Mouse (Mus musculus) CD4-positive, CD25-positive, alpha-beta regulatory T cell, adult 2 months (primary cell): ENCODE data around the gene Smco4.
"Not testable (repeated sequence)": the region's sequence is repeated elsewhere in the genome, so short reads cannot be mapped to it uniquely, and the experiment has no call there.

Source experiments
- DNase-seq: peaks from one replicate; pipeline ENCODE4 v3.0.0-alpha.2; 2012; ENCODE audit warnings: low read depth, low spot score

The Smco4 gene

DNA sequence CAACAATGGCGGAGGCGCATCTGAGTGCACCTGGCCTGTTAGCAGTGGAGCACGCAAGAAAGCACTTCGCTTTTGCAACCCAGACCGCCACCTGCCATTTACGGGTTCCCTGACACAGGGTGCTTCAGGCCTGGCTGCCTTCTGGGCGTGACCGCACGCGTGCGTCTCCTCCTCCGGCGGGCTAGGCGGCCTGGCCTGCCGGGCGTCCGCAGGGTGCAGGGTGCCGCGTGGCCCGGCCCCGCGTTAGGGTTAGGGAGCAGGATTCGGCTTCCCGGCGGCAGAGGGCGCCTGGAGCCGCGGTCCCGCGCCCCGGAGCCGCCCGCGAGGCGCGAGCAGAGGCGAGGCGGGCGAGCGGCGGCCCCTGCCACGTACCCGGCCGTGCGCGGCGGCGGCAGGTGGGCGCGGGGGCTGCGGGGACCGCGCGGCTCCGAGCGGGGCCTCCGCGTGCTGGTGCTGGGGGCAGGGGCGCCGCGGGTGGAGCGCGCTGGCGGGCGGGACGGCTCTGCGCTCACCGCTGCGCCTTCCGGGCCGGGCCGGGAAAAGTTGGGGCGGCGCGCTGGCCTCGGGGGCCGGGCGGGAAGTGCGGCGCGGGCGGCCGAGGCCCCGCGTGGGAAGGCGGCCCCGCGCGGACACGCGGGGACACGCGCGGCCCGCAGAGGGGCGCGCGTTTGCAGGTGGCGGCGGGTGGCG, at the start of gene Smco4:
Smco4 (plus strand) TSS at position 198 of the 690 bp plus-strand sequence.
- DNase-seq: peak; percentile 85

DNA sequence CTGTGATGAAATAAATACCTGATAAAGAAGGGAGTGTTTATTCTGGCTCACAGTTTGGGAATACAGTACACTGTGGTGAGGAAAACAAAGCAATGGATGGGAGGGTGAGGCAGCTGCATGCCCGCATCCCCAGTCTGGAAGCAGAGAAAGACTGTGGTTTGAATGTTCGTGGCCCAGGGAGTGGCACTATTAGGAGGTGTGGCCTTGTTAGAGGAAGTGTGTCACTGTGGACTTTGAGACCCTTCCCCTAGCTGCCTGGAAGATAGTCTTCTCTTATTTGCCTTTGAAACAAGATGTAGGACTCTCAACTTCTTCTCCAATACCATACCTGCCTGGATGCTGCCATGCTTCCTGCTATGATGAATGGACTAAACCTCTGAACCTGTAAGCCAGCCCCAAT, 45.8 kb upstream of the Smco4 start:
- DNase-seq: no peak

DNA sequence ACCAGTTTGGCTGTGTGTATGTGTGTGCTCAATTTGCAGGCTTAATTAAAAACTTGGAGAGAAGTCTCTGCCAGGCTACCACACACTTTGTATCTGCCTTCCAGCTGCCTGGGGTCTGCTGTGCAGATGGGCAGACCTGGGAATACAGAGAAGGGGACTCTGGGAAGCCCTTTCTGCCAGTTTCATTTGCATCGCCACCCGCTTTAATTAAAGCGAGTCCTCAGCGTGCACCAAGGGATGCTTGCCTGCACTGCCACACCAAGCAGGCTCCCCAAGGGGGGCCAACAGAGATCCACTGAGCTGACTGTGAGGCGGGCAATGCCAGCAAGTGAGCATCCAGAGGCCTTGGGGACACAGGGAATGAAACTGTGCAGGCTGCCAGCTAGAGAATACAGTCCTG, 42.3 kb upstream of the Smco4 start:
- DNase-seq: no peak

DNA sequence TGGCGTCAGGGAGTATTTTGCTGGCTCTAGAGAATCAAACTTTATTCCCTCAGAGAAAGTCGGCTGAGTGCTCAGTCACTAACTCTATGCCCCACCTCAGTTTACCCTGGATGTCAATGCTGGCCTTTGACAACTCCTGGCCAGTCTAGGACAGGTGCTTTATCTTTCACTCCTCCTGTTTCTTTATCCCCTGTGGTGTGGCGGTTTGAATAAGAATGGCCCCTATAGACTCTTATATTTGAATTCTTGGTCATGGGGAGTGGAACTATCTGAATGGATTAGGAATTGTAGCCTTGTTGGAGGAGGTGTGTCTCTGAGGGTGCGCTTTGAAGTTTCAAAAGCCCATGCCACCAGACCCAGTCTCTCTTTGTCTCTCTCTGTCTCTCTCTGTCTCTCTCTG, 21.0 kb upstream of the Smco4 start:
- DNase-seq: no peak

DNA sequence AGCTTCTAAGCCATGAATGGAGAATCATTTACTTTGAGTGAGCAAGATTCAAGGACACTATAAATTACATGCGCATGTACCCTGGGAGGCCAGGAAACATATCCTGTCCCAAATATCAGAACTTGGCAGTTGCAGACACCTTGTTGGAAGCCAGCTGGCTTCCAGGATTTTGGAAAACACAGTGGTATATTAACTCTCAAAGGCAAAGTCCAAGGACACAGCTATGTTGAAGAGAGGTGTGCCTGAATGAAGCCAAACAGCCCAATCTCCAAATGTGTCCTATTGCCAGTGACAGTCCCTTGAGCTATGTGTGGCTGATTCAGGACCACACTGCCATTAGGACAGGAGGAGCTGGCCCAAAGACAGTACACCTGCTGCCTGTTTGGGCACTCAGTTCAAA, 20.0 kb upstream of the Smco4 start:
- DNase-seq: no peak

DNA sequence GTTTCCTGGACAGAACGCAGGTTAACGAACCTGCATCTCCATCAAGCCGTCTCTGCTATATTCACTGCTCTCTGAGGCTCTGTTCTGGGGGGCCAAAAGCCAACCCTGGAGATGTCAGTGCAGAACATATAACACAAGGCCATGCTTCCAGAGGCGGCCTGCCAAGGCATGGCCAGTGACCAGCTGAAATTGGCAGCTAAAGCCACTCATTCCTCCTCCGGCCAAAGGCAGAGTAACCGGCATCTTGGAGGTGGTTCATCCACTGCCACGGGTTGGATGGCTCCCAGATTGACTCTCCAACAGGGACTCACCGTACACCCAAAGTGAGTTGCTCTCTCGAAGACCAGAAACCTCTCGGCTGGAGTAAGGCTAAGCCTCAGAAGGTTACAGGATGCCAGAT, 15.7 kb upstream of the Smco4 start:
- DNase-seq: no peak

DNA sequence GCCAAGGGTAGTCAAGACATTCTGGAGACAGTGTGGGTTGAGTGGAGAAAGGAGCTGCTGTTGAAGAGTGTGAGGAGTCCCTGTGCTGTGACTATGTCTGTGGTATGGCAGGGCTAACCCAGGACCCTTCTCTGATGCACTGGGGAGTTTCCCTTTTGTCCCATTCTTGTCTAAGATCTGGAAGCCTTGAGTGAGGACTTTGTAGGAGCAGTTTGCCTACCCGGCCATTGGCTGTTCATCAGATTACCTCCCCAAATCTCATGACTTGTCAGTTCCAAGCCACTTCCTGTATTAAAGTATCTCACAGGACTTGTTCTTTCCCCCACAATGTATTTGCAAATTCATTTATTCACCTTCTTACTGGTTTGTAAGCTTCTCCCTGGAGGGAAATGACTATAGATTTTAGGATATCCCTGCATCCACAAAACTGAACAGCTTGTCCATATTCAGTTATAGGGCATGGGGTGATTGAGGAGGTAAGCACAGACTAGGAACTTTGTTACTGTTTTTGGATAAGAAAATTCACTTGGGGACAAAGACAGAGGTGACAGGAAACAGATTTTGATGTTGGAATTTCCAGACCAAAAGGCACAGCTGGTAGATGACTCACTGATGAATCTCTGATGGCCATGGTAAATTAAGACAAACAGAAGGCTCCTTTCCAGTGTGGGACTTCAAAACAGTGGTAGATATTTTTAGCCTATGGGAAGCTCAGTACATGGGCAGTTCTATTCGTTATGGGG, 5.4 kb upstream of the Smco4 start:
- DNase-seq: no peak

DNA sequence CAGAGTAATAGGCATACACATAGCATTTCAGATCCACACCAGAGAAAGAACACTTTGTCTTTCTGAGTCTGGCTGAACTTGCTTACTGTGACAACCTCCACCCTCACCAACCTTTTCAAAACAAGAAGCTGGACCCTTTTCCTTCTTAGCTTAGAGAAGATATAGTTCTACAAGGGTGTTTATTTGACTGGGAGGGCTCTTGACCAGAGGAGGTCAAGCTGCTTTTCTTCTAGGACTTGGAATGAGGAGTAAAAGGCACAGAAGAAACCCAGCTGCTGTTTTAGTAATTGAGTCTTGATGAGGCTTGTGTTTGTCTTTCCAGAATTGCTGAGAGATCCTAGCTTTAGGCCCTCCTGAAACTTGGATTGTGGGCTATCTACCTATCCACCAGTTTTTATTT, 3.9 kb upstream of the Smco4 start:
- DNase-seq: no peak

DNA sequence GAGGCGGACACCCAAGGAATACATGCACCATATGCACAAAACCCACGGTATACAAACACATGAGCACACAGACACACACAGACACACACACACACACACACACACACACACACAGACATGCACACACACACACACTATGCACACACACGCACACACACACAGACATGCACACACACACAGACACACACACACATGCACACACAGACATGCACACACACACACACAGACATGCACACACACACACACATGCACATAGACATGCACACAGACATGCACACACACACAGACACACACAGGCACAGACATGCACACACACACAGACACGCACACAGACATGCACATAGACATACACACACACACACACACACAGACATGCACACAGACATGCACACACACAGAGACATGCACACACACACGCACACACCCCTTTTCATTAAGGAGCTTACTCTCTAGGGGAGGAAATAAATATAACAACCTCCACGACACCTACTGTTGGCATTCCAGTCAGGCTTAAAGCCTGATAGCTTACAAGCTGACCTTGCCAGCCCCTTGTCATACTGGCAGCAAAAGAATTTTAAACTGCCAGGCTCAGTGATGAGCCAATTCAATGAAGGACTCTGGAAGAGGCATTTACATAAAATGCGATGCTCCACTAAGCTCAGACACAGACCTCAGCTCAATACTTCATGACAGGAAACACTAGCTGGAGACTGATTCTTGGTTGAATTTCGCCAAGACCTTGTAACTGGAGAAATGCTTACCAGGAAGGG, 2.7 kb upstream of the Smco4 start:
- no peak for DNase-seq

DNA sequence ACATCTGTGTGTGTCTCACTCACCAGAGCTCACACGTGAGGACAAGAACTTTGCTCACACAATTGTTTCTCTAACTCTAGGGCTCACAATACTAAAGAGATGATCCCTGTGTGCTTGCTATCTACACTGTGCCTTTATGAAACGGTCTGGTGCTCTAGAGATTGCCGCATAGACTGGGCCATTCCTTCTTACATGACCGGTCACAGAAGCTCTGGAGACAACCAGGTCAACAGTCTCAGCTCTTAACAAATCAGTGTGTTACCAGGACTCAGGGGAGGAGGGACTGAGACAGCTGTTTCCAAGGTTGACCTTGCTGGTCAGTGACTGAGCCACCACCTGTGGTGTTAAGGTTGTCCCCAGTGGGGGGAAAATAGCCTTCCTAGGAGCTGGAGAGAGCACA, 1.5 kb upstream of the Smco4 start:
- no peak for DNase-seq

DNA sequence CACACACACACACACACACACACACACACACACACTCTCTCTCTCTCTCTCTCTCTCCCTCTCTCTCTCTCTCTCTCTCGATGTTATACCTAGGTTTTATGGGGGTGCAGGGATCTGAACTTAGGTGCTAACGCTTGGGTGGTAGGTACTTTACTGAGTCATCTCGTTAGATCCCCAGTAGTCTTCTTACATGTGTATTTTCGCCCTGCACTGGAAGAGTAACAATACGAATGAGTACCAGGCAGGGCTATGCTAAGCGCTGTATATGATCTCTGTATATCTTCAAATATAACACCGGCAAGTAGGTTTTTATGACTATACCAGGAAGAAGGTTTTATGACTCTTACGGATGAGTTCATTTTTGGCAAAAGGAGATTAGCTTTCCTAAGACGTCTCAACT, 831 bp upstream of the Smco4 start:
- DNase-seq: no peak

DNA sequence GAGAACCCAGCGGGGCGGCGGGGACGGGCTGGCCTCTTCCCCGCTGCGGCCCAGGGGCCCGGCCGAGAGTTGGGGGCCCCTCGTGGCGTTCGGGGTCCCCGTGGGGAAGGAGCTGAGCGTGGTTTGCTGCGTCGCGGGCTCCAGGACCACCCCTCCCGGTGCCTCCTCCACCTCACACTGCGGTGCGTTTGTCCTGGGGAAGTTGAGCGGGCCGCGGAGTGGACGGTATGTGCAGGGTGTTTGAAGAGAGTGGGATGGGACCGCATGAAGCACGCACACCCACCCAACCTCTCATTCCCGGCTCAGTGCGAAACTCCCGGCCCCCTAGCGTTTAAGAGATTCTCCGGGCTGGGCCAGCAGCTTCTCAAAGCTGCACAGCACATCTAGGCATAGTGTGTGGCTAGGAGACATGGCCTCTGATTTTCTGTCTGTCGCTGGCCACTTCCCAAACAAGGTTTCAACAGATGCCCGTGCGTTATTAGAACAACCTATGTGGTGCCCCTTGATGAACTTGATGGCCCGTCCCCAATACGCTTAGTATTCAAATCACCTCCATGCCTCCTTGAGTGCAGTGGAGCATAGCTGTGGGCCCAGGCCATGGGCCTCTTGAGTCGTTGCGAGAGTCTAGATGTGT, 810 bp downstream of the Smco4 start:
- DNase-seq: peak; percentile 59

DNA sequence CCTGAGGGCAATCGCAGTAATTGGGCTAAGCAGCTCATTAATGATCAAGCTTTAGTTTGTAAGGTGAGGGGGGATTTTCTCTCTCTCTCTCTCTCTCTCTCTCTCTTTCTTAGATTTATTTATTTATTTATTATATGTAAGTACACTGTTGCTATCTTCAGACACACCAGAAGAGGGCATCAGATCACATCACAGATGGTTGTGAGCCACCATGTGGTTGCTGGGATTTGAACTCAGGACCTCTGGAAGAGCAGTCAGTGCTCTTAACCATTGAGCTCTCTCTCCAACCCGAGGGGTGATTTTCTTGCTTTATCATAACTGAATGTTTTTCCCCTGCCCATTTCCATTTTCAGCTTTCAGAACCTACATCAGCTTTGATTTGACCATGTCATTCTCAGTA, 2.0 kb downstream of the Smco4 start:
- not testable (repeated sequence) for DNase-seq

DNA sequence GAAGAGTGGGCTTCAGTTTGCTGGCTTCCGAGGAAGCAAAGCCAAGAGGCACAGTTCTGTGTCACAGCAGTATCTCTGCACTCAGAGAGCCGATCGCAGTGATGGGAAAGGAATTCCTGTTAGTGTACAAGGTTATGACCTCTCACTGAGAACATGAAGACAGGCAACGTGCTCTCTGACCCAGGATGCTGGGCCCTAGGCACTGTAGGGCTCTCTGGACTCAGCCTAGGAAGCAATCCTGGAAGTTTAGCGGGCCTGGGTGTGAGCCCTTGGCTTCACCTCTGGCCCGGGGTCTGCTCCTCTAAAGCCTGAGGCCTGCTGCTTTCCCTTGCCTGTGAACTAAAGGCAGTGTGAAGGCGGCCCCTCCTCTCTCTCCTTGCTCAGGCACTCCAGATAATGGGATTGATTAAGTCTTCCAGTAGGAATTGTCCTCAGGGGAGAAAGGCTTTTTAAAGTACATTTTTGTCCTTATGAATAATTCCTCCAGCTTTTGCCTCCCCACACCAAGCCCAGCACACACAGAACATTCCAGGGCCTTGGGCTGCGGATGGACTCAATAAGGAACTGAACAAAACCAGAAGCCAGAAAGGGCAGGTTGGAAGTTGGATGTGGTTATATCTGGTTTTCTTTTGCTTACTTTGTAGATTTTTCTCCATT, 2.8 kb downstream of the Smco4 start:
- no peak for DNase-seq

DNA sequence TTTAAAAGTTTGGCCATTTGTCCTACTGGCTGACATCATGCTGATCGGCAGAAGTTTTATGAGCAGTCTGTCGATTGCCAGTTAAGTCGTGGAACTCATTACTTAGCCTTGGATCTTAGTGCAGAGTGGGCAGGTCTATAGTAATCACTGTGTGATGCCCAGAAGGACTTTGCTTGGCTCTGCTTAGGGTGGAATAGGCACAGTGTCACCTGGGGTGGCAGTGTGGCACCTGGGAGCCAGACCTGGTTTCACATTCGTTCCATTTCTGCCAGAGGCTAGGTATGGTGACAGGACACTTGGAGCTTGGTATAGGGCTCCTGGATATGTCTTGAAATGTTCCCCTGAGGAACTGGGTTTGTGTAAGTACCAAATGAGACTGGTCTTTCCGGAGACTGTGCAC, 6.8 kb downstream of the Smco4 start:
- no peak for DNase-seq

DNA sequence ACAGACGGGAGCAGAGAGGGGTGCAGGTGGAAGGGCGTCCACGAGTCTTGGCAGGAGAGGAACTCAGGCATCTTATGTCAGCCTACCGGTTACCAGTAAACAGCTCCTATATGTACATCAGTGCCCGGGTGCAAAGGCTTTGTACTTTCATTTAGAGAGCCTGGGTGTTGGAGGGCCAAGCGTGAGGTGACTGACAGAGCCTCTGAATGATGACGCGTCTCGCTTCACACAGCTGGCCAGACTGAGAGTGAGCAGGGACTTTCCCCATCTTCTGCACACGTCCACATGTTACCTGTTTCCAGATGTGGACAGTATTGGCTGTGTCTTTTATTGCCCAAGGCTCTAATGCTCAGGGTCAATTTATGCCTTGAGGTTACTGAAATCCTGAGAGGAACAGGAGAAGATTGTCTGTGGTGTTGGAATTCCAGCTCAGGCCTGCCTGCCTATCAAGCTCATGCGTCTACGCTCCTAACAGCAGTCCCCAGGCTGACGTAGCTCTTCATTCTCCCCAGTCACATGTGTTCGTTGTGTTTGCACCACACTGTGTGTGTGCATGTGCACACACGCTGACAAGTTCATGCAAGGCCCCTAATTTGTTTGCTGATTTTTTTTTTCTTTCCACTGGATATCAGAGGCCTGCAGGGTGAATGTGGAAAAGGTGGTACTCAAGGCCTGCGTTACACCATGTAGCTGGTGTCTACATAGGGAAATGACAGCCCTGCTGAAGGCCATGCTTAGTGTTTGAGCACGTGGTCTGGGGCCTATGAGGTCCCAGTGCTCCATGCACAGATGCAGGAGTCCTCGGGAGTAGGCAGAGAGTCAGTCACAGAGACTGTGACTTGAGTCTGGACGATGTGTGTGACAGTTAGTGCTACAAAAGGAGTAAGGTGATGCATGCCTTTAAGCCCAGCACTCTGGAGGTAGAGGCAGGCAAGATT, 8.4 kb downstream of the Smco4 start:
- DNase-seq: peak; percentile 49

DNA sequence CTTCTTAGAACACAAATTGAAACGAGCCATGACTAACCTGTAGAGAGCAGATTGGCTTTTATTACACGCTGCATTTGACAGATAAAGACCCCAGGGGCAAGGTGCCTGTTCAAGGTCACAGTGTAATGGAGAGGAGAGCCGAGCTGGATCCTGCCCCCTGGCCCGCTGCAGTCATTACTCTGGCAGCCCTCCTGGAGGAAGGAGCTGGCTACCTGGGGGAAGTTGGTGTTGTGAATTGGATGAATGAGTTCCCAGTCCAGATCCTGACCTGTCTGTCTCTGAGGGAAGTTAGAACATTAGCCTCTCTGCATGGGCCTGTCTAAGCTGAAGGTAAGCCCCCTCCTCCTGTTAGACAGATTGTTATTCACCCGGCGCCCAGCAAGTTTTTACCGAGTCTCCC, 9.2 kb downstream of the Smco4 start:
- no peak for DNase-seq

DNA sequence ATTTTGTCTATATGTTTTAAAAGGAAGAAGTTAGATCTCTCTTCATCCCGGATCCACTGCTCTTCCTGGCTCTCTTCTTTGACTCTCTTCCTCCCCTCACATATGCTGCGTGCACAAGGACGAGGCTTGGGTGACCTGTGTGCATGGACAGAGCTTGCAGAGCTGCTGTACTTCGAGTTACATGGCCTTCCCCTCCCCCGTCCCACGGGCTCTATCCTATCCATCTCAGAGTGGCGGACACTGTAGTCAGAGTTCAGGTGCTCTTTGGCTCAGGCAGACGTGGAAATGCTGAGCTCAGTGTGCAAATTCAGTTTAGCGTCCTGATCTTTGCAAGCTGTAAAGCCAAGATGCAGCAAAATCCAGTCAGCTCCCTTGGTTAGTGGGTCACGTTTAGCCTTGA, 10.1 kb downstream of the Smco4 start:
- DNase-seq: no peak

DNA sequence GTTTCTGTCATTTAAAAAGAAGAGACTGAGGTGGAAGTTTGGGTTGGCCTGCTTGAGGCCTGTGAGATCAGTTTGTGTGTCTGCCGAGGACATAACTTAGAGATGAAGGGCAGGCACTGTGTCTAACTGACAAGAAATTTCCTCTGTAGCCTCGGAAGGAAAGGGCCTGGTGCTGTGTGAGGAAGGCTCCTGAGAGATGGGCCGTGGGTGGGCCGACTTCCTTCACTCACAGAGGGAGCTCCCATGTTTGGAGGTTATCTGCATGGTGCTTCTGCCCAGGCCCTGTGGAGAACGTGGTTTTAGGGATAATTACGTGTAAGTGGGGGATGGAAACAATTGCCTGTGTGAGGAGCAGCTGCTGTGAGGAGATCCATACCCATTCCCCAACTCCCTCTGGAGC, 10.6 kb downstream of the Smco4 start:
- DNase-seq: no peak

DNA sequence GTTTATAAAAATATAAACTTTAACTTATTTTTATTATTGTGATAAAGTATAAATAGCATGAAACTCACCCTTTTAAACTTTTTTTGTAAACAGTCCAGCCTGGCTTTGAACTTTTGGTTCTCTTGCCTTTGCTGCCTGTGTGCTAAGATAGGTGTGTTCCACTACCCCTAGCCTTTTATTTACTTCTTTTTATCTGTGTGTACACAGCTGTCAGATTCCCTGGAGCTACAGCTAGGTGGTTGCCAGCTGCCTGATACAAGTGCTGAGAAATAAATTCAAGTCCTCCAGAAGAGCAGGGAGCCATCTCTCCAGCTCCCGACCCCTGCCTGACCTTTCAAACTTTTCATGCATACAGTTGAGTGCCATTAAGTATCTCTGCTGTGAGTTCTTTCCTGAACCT, 12.1 kb downstream of the Smco4 start:
- no peak for DNase-seq

DNA sequence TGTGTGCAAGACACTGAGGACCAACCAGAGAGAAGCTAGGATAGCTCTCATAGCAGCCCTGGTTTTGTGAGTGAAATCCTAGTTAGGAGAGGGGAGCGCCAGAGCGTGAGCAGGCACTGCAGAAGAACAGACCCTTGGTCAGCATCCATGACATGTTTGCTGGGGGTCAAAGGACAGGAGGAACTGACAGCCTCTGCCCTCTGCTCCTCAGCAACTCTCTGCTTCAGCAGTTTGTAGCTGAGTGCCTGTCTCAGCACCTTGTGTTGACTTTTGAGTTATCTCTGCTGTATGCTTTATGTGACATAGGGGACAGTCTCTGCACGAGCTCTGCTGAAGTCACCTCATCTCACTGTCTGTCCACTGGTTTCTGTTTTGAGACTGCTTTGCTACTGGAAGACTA, 13.6 kb downstream of the Smco4 start:
- DNase-seq: no peak
